Mouse (Mus musculus) urinary bladder, postnatal 10 days (tissue): ENCODE data around the gene Slx4.
"Not testable (repeated sequence)": the region's sequence is repeated elsewhere in the genome, so short reads cannot be mapped to it uniquely, and the experiment has no call there.

Experiments
- DNase-seq: peaks from one replicate; pipeline ENCODE4 v3.0.0; 2022; ENCODE audit warnings: low spot score

Slx4 gene

GRCm38 (mm10) chr16:4003489-4004398, at the start of gene Slx4:
TSS of gene Slx4 (minus strand) at chr16:4003770.
- DNase-seq, result peak; percentile 77

GRCm38 (mm10) chr16:4052601-4053000, 49.0 kb upstream of the Slx4 start:
- DNase-seq, result no peak

- no peak for DNase-seq
Observed at GRCm38 (mm10) chr16:4045524-4045923, 42.0 kb upstream of the Slx4 start.

- DNase-seq, result no peak
Observed at GRCm38 (mm10) chr16:4044093-4044492, 40.5 kb upstream of the Slx4 start.

- DNase-seq, result no peak
Observed at GRCm38 (mm10) chr16:4041646-4042045, 38.1 kb upstream of the Slx4 start.

GRCm38 (mm10) chr16:4040206-4040605, 36.6 kb upstream of the Slx4 start:
- DNase-seq, result no peak

- no peak for DNase-seq
Observed at GRCm38 (mm10) chr16:4037690-4038089, 34.1 kb upstream of the Slx4 start.

GRCm38 (mm10) chr16:4036807-4037206, 33.2 kb upstream of the Slx4 start, which contains the start of gene Dnase1:
TSS of gene Dnase1 (plus strand) at chr16:4036942.
- DNase-seq, result no peak

- no peak for DNase-seq
Observed at GRCm38 (mm10) chr16:4035575-4035974, 32.0 kb upstream of the Slx4 start.

- no peak for DNase-seq
Observed at GRCm38 (mm10) chr16:4034476-4034875, 30.9 kb upstream of the Slx4 start.

GRCm38 (mm10) chr16:4033971-4034370, 30.4 kb upstream of the Slx4 start:
- DNase-seq, result no peak

GRCm38 (mm10) chr16:4032341-4032748, 28.8 kb upstream of the Slx4 start:
- no peak for DNase-seq

GRCm38 (mm10) chr16:4031441-4032274, 28.1 kb upstream of the Slx4 start:
- DNase-seq, result no peak

- DNase-seq, result no peak
Observed at GRCm38 (mm10) chr16:4030501-4030900, 26.9 kb upstream of the Slx4 start.

GRCm38 (mm10) chr16:4029371-4029841, 25.8 kb upstream of the Slx4 start:
- no peak for DNase-seq

- DNase-seq, result no peak
Observed at GRCm38 (mm10) chr16:4027211-4027610, 23.6 kb upstream of the Slx4 start.

- DNase-seq, result no peak
Observed at GRCm38 (mm10) chr16:4026672-4027071, 23.1 kb upstream of the Slx4 start.

- DNase-seq, result no peak
Observed at GRCm38 (mm10) chr16:4022719-4023118, 19.1 kb upstream of the Slx4 start.

GRCm38 (mm10) chr16:4021241-4021640, 17.7 kb upstream of the Slx4 start:
- DNase-seq, result no peak

- DNase-seq, result not testable (repeated sequence)
Observed at GRCm38 (mm10) chr16:4017466-4017865, 13.9 kb upstream of the Slx4 start.

GRCm38 (mm10) chr16:4016786-4017185, 13.2 kb upstream of the Slx4 start:
- DNase-seq, result not testable (repeated sequence)

GRCm38 (mm10) chr16:4014040-4014668, 10.6 kb upstream of the Slx4 start:
- DNase-seq, result no peak
